Mouse (Mus musculus): ENCODE data around the gene Lman2. TPM values are rescaled to one million over a fixed set of nuclear protein-coding genes. Genes with fewer than 3 reads are reported as not detected.

Gene Lman2
- polyA plus RNA-seq, 1 experiment from 2014 or later: 101 TPM

DNA sequence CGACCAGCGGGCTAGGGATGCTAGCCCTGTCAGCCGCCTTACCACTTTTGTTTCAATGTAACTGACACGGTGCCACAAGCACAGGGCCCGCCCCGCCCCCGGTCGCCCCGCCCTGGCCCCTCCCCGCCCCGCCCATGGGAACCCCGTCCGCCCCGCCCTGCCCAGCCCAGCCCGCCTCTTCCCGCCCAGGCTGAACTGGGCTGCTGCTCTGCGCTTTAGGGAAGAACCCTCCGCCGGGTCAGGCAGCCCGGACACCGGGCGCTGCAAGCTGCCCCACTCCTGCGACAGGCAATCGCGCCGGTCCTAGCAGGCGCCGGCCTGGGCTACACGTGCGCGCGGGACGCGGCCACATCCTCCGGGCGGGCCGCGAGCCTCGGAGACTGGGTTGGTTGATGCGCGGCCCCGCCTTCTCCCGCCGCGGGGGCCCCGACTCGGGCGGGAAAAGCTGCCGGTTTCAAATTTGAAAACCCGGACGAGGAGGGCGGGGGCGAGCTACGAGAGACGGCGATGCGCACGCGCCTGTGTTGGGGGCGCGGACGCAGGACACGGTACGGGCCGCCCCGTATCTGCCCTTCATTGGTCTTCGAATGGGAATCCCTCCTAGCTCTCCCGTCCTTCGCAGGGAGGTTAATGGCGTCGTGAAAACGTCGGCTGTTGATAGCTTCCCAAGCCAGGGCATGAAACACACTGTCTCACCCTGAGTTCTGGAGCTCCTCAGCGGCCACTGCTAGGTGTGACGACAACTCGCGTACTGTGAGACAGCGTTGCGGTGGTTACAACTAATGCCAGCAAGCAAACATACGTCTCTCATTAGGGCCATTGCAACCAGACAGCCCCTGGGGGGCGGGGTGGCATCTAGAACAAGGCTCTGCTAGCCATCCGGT, 32.7 kb downstream of the Lman2 start, which contains the start of gene Mxd3:
Gene Mxd3, minus strand, starts transcription at position 141 of the 884 bp plus-strand sequence.
- H3K36me3 ChIP-seq (replicated peaks): peaks cover 24% of the 10 kb centered on the region
- H3K9me3 ChIP-seq: no peaks in the 10 kb centered on the region
- H3K27ac ChIP-seq (replicated peaks): peak within 1 kb of the TSS; percentile 95
- H3K4me3 ChIP-seq: peak within 1 kb of the TSS; percentile 74
- peak; percentile 94 for DNase-seq (ENCODE audit: low spot score)
- peaks cover 45% of the 10 kb centered on the region for H3K4me1 ChIP-seq
- H3K27me3 ChIP-seq (replicated peaks; ENCODE audit: low read depth, poor library complexity, severe bottlenecking): peaks cover 10% of the 10 kb centered on the region; the same call in 1 of the 2 replicates
- WGBS: under 1% methylated on average over 82 of the region's 82 CpGs

DNA sequence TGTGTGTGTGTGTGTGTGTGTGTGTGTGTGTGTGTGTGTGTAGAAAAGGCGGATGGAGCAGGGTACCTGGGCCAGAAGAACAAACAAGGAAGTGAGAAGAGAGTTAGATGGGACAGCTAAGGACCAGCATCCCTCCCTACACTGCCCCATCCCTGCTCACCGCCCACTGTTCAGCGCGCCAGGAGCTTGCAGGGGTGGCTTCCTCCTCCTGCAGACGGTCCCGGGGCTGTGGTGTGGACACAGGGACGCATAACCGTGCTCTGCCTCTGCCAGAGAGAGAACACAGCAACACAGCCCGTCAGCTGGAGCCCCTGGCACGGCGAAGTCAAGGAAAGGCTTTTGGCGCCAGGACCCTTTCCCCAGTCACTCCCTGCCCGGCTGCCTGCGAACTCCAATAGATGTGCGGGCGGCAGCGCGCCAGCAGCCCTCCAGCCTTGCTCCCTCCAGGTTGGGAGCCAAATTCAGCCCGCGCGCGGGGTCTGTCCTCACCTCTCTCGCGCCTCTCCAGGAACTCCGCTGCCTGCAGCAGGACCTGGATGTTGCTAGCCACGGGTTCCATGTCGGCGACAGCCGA, 33.4 kb downstream of the Lman2 start:
- no peak for DNase-seq (ENCODE audit: low spot score)
- peaks cover 31% of the 10 kb centered on the region for H3K36me3 ChIP-seq (replicated peaks)

DNA sequence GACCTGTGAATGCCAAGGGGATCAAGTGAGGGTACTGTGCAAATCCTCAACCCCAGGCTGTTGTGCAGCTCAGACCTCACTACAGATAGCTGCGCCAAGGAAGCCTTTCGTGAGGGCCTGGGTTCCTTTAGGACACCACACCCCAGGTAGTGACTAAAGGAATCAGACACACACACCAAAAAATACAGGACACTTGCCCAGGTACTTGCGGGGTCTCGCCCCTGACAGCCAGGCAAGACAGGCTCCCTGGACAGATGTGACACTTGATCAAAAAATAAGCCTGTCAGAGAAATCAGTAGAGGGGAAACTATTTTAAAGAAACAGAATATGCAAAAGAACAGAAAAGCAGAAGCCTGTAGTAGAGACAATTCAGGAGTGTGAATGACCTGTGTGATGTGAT, 33.9 kb downstream of the Lman2 start:
- H3K36me3 ChIP-seq (replicated peaks): peaks cover 37% of the 10 kb centered on the region
- 79% methylated on average over 4 of the region's 4 CpGs for WGBS
- no peak overlapping the region; the same call in 1 of the 2 replicates for H3K27ac ChIP-seq (replicated peaks)
- no peaks in the 10 kb centered on the region for H3K9me3 ChIP-seq
- DNase-seq (ENCODE audit: low spot score): no peak
- peak overlapping the region; percentile 74 for H3K4me3 ChIP-seq
- H3K4me1 ChIP-seq: peaks cover 50% of the 10 kb centered on the region
- peaks cover 10% of the 10 kb centered on the region; the same call in 1 of the 2 replicates for H3K27me3 ChIP-seq (replicated peaks; ENCODE audit: low read depth, poor library complexity, severe bottlenecking)

More for the DNA sequence above, 33.4 kb downstream of the Lman2 start:
- WGBS: under 1% methylated on average over 29 of the region's 29 CpGs
- H3K4me1 ChIP-seq: peaks cover 45% of the 10 kb centered on the region
- no peaks in the 10 kb centered on the region for H3K9me3 ChIP-seq
- peak overlapping the region; percentile 95 for H3K27ac ChIP-seq (replicated peaks)
- peak overlapping the region; percentile 74 for H3K4me3 ChIP-seq
- peaks cover 10% of the 10 kb centered on the region; the same call in 1 of the 2 replicates for H3K27me3 ChIP-seq (replicated peaks; ENCODE audit: low read depth, poor library complexity, severe bottlenecking)

DNA sequence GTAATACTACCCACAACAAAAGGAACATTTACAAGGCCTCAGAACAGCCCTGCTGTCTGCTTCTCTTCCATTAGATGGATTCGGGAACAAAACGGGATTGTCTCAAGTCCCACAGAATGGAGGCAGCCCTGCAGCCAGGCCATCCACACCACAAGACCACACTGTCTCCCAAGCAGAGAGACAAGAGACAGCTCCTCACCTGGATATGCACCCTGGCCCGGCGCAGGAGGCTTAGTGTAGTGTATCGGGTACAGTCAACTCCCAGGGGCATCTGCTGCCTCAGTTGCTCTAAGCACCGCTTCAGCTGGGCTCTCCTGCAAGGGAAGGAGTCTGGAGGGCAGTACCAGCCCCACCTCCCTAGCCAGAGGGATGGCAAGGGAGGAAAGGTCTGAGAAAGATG, 34.4 kb downstream of the Lman2 start:
- peaks cover 41% of the 10 kb centered on the region for H3K36me3 ChIP-seq (replicated peaks)
- H3K4me1 ChIP-seq: peaks cover 54% of the 10 kb centered on the region
- H3K4me3 ChIP-seq: peak overlapping the region; percentile 74
- 84% methylated on average over 6 of the region's 6 CpGs for WGBS
- no peak overlapping the region for H3K27ac ChIP-seq (replicated peaks)
- H3K9me3 ChIP-seq: no peaks in the 10 kb centered on the region
- H3K27me3 ChIP-seq (replicated peaks; ENCODE audit: low read depth, poor library complexity, severe bottlenecking): peaks cover 10% of the 10 kb centered on the region; the same call in 1 of the 2 replicates
- DNase-seq (ENCODE audit: low spot score): no peak

DNA sequence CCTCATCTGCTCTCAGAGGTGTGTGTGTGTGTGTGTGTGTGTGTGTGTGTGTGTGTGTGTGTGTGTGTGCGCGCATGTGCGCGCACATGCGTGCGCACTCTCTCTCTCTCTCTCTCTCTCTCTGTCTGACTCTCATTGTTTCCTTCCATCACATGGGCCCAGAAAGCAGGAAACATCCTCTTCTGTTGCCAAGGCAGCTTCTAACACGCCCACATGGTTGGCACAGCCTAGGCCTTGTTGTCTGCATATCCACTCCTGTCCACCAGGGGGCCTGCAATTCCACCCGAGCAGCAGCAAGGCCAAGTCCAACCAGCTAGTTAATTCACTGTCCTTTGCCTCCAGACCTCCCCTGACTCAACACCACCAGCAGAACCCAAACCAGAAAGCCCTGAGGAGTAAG, 35.0 kb downstream of the Lman2 start:
- Histone ChIP-seq H3K4me1 (peaks cover 60% of the 10 kb centered on the region), H3K27me3 (replicated peaks; ENCODE audit: low read depth, poor library complexity, severe bottlenecking) (peaks cover 10% of the 10 kb centered on the region; the same call in 1 of the 2 replicates), H3K4me3 (peak overlapping the region; percentile 74; the same call in 1 of the 2 replicates), H3K36me3 (replicated peaks) (peaks cover 45% of the 10 kb centered on the region), H3K9me3 (no peaks in the 10 kb centered on the region), H3K27ac (replicated peaks) (peak overlapping the region; percentile 51)
- 50% methylated on average over 8 of the region's 8 CpGs for WGBS
- DNase-seq (ENCODE audit: low spot score): peak; percentile 87

DNA sequence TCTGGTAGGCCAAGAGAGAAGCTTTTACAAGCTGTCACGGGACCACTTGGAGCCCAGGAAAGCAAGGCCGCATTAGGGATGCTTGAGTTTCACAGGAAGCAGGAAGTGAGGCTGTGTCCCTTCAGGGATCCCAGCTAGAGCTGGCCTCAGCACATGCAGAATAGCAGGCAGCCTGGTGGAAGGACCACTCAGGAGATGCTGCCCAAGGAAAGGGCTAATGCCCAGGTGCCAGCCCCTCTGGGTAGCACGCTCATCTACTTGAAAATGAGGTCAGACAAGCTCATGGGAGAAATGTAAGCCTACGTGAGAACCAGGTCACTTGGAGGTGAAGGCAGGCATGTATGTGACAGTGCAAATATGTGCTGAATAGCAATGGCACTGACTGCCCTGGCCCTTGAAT, 35.4 kb downstream of the Lman2 start:
- peaks cover 10% of the 10 kb centered on the region; the same call in 1 of the 2 replicates for H3K27me3 ChIP-seq (replicated peaks; ENCODE audit: low read depth, poor library complexity, severe bottlenecking)
- H3K36me3 ChIP-seq (replicated peaks): peaks cover 45% of the 10 kb centered on the region
- H3K4me1 ChIP-seq: peaks cover 62% of the 10 kb centered on the region
- no peak overlapping the region for H3K4me3 ChIP-seq
- no peak for DNase-seq (ENCODE audit: low spot score)
- H3K9me3 ChIP-seq: no peaks in the 10 kb centered on the region
- WGBS: 58% methylated on average over 4 of the region's 4 CpGs
- H3K27ac ChIP-seq (replicated peaks): peak overlapping the region; percentile 40; the same call in 1 of the 2 replicates

DNA sequence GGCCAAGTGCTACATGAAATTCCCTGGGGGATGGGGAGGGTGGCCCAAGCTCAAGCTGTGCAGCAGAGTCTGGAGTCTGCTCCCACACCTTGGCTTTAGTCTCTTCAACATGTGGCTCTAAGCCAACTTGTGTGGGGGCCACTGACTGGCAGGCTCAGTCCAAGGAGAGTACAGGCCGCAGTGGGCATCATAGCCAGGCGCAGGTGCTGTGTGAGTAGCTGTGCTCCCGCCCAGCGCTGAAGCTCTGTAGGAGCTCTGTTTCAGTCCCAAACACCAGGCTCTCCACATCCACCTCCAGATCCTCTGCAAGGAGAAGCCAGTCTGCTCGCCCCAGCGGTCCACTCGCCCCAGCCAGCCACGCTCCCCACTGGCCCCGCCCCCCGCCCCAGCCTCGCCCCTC, 37.0 kb downstream of the Lman2 start:
- H3K27ac ChIP-seq (replicated peaks): no peak overlapping the region
- no peak overlapping the region for H3K4me3 ChIP-seq

DNA sequence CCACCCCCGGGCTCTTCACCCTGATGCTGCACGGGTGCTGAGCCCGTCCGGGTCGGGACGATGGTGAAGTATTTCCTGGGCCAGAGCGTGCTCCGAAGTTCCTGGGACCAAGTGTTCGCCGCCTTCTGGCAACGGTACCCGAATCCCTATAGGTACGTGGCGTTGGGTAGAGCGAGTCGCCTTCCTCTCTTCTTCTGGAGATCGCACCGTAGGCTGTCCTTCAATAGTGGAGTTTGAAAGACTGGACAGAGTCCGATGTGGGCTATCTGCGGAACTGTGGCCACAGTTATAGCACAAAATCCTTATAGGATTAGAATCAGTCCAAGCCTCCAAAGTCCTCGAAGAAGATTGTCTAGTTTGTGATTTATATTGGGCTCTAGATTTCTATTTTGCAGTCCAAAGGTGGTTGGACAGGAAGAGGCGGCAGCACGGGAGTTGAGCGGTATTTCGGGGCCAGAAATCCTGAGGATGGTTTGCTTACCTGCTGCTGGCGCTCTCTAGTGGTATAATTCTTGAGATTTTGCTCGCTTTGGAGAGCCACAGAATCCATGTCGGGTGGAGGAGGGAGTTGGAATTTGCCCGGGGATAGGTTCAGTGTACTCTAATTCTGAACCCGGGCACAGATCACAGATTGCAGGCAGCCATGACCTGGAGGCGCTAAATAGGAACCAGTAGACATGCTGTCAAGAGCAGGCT, 40.3 kb downstream of the Lman2 start:
- 2% methylated on average over 31 of the region's 31 CpGs for WGBS
- Histone ChIP-seq H3K36me3 (replicated peaks) (peaks cover 81% of the 10 kb centered on the region), H3K27me3 (replicated peaks; ENCODE audit: low read depth, poor library complexity, severe bottlenecking) (no peaks in the 10 kb centered on the region), H3K4me1 (peaks cover 38% of the 10 kb centered on the region), H3K27ac (replicated peaks) (peak overlapping the region; percentile 92), H3K9me3 (no peaks in the 10 kb centered on the region), H3K4me3 (peak overlapping the region; percentile 90)
- DNase-seq (ENCODE audit: low spot score): peak; percentile 54

More for the DNA sequence above, 37.0 kb downstream of the Lman2 start:
- no peak for DNase-seq (ENCODE audit: low spot score)
- peaks cover 62% of the 10 kb centered on the region for H3K4me1 ChIP-seq
- H3K27me3 ChIP-seq (replicated peaks; ENCODE audit: low read depth, poor library complexity, severe bottlenecking): peaks cover 10% of the 10 kb centered on the region; the same call in 1 of the 2 replicates
- H3K36me3 ChIP-seq (replicated peaks): peaks cover 49% of the 10 kb centered on the region
- 84% methylated on average over 11 of the region's 11 CpGs for WGBS
- no peaks in the 10 kb centered on the region for H3K9me3 ChIP-seq

DNA sequence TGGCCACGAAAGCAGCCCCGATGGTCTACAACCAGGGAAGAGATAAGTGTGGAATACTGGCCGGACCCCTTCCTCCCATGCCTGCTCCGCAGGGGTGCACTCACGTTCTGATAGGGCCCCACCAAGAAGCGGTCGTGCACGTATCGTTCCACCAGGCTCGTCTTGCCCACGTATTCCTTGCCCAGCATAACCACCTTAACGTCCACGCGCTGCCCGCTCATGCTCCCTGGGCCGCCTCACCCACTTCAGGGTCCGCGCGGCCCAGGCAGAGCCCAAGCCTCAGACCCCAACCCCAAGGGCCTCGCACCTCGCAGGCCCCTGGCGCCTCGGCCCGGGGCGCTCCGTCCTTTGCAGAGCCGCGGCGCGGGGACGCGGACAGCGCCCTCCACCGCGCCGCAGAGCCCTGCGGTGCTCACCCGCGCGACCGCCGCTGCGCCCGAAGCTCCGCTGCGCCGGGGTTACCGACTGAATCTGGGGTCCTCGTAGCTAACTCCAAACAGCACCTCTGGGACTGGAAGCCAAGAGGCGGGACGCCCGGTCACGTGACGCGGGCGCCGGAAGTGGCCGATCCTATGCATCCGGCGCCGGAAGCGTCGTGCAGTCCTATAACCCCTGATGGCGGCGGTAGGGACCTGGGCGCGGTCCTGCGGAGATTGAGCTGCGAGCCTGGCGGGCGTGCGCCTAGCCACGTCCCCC, 41.0 kb downstream of the Lman2 start, which contains the start of gene Rab24:
Gene Rab24, minus strand, starts transcription at position 513 of the 696 bp plus-strand sequence.
- Histone ChIP-seq H3K27me3 (replicated peaks; ENCODE audit: low read depth, poor library complexity, severe bottlenecking) (no peaks in the 10 kb centered on the region), H3K4me1 (peaks cover 34% of the 10 kb centered on the region), H3K4me3 (peak within 1 kb of the TSS; percentile 90), H3K36me3 (replicated peaks) (peaks cover 81% of the 10 kb centered on the region), H3K9me3 (no peaks in the 10 kb centered on the region), H3K27ac (replicated peaks) (peak within 1 kb of the TSS; percentile 92)
- peak; percentile 93 for DNase-seq (ENCODE audit: low spot score)
- WGBS: under 1% methylated on average over 73 of the region's 73 CpGs

DNA sequence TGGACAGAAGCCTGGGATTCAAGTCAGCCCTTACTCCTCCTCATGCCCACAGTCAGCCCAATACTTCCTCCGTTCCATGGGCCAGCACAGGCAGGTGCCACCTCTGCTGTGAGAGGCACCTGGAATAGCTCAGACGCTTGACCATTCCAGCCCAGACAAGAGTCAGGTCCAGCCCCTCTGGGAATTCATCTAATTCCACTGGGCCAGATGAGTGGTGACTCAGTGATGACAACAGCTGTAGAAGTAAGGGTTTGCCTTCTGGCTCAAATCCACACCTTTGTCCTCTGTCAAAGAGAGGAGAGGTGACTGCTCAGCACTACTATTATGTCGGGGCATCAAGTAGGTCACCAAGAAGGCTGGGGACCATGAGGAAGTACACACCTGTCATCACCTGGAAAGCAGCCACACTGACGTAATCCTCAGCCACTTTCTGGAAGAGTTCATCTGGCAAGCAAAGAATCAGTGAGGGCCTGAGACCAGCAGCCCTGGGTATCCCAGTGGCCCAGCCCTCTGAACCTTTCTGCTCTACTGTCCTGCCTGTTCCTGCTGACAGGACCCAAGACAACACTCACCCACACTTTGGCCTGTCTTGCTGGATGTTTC, 42.6 kb downstream of the Lman2 start, which contains the start of gene Prelid1:
Gene Prelid1, plus strand, starts transcription at position 570 of the 603 bp plus-strand sequence.
- no peaks in the 10 kb centered on the region for H3K9me3 ChIP-seq
- H3K36me3 ChIP-seq (replicated peaks): peaks cover 81% of the 10 kb centered on the region
- H3K27me3 ChIP-seq (replicated peaks; ENCODE audit: low read depth, poor library complexity, severe bottlenecking): no peaks in the 10 kb centered on the region
- H3K4me3 ChIP-seq: peak within 1 kb of the TSS; percentile 90
- peak within 1 kb of the TSS; percentile 92 for H3K27ac ChIP-seq (replicated peaks)
- peaks cover 34% of the 10 kb centered on the region for H3K4me1 ChIP-seq
- DNase-seq (ENCODE audit: low spot score): no peak
- 86% methylated on average over 4 of the region's 4 CpGs for WGBS

DNA sequence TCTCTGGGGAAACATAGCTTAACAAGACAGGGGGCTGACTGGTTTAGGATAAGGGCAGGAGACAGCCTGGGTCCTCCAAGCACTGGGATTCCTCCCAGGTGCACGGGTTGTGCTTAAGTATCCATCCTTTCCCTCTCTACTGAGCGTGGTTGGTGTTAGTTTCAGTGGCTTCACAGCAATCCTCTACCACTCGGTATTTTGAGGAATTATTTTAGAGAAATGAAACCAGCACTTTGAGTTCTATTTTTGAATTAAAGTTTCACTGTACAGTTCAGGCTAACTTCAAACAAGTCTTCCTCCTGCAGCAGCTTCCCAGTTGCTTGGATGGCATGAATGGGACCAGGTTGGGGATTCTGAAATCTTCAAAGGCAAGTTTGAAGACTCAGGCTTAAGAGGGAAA, 44.2 kb downstream of the Lman2 start:
- H3K36me3 ChIP-seq (replicated peaks): peaks cover 81% of the 10 kb centered on the region
- H3K4me3 ChIP-seq: no peak overlapping the region
- WGBS: 86% methylated on average over 3 of the region's 3 CpGs
- peaks cover 26% of the 10 kb centered on the region for H3K4me1 ChIP-seq
- DNase-seq (ENCODE audit: low spot score): no peak
- H3K27me3 ChIP-seq (replicated peaks; ENCODE audit: low read depth, poor library complexity, severe bottlenecking): no peaks in the 10 kb centered on the region
- H3K27ac ChIP-seq (replicated peaks): no peak overlapping the region
- H3K9me3 ChIP-seq: no peaks in the 10 kb centered on the region

Data from embryonic facial prominence, embryonic 10.5 days (tissue).